Mouse (Mus musculus) left cerebral cortex, adult 2 months (tissue): ENCODE results near the gene Prdm1. TPM values are rescaled to one million over a fixed set of nuclear protein-coding genes. Genes with fewer than 3 reads are reported as not detected.

ENCODE experiments used
- DNase-seq, 2 experiments: peaks; one replicate each; pipeline ENCODE4 v3.0.0; 2021 to 2022; ENCODE audit warnings: low spot score in 2 of 2, mixed read lengths in 1 of 2; ENCODE audit errors: extremely low spot score in 1 of 2
- H3K27ac ChIP-seq: fragments of 200-600 bp; 2 replicates; pipeline ENCODE4 v1.8.1; 2022
- H3K4me3 ChIP-seq: fragments of 200-600 bp; 2 replicates; pipeline ENCODE4 v1.8.1; 2022
- CTCF ChIP-seq: fragments of 200-600 bp; IDR thresholded peaks from 2 replicates; pipeline ENCODE4 v1.8.1; 2022; ENCODE audit warnings: antibody characterized with exemption, mild to moderate bottlenecking, moderate library complexity
- intact Hi-C: fragments of 180-260 bp; cut with DNase I; formaldehyde crosslinking; loops from one replicate; pipeline ENCODE4 v1.15.1; 2025
- total RNA-seq, 2 experiments: library from RNA; stranded (reverse); gene quantifications; 2 replicates each; pipeline ENCODE4 v1.2.3; 2021

Prdm1 gene
- total RNA-seq, 2 experiments from 2014 or later: 0.93 to 0.94 TPM

GRCm38 (mm10) chr10:44400602-44401001 is 127.7 kb downstream of the Prdm1 start:
- H3K27ac ChIP-seq: no peak overlapping the region
- intact Hi-C loops: no loop called here

GRCm38 (mm10) chr10:44400119-44400518 is 128.2 kb downstream of the Prdm1 start:
- DNase-seq: no peak
- Histone ChIP-seq H3K4me3 (no peak overlapping the region), H3K27ac (no peak overlapping the region)
- intact Hi-C loops: no loop called here
- TF ChIP-seq CTCF: no peak

More at GRCm38 (mm10) chr10:44400602-44401001, 127.7 kb downstream of the Prdm1 start:
- no peak for DNase-seq
- no peak overlapping the region for H3K4me3 ChIP-seq
- TF ChIP-seq CTCF: no peak

GRCm38 (mm10) chr10:44392855-44393254 is 135.4 kb downstream of the Prdm1 start:
- intact Hi-C loops: no loop called here
- DNase-seq: no peak
- no peak for TF ChIP-seq CTCF
- Histone ChIP-seq H3K4me3 (no peak overlapping the region), H3K27ac (no peak overlapping the region)

- DNase-seq: no peak
- Histone ChIP-seq H3K27ac (no peak overlapping the region), H3K4me3 (no peak overlapping the region)
- no peak for TF ChIP-seq CTCF
- intact Hi-C loops: no loop called here
Observed at GRCm38 (mm10) chr10:44391509-44392290, 136.6 kb downstream of the Prdm1 start.

GRCm38 (mm10) chr10:44390286-44390685 is 138.0 kb downstream of the Prdm1 start:
- Histone ChIP-seq H3K27ac (no peak overlapping the region), H3K4me3 (no peak overlapping the region)
- intact Hi-C loops: no loop called here
- TF ChIP-seq CTCF: no peak
- DNase-seq: no peak

- Histone ChIP-seq H3K4me3 (no peak overlapping the region), H3K27ac (no peak overlapping the region)
- intact Hi-C loops: no loop called here
- TF ChIP-seq CTCF: no peak
- DNase-seq: no peak
Observed at GRCm38 (mm10) chr10:44388706-44389233, 139.5 kb downstream of the Prdm1 start.
